Mouse (Mus musculus): Measurements from ENCODE around the gene Meis1.

- no peak for TF ChIP-seq CTCF (conservative IDR thresholded peaks at IDR 0.05; ENCODE audit: low read length)
- no peak for TF ChIP-seq POU5F1 (IDR thresholded peaks at IDR 0.05; ENCODE audit: borderline replicate concordance, low read length)
- no peak for TF ChIP-seq NANOG (IDR thresholded peaks at IDR 0.05; ENCODE audit: borderline replicate concordance, low read length)
Measured at GRCm38 (mm10) chr11:18983813-18984212, 35.0 kb downstream of the Meis1 start.

Data from E14TG2a.4 (cell line).